Mouse (Mus musculus): ENCODE data around the gene Erp29.

- TF ChIP-seq CTCF (IDR thresholded peaks at IDR 0.05; ENCODE audit: insufficient read depth, low read depth, low read length) (no peak), POLR2A (IDR thresholded peaks at IDR 0.05; ENCODE audit: insufficient read depth, low read depth, low read length) (no peak)
Observed at GRCm38 (mm10) chr5:121484801-121485200, 32.5 kb upstream of the Erp29 start.

Data from olfactory bulb, adult 2 months (tissue).